Mouse (Mus musculus) frontal cortex, adult (tissue): Measurements from ENCODE around the gene Mogs.
A peak's percentile ranks its signal among the peaks of the same experiment; 100 is the strongest.

Experiments used
- ATAC-seq: cut with Nextera tagmentation; 2 replicates; pipeline ENCODE4 v1.9.2; 2017; ENCODE audit warnings: mild to moderate bottlenecking, moderate library complexity, mixed read lengths; ENCODE audit not compliant: low TSS enrichment

Gene Mogs

DNA sequence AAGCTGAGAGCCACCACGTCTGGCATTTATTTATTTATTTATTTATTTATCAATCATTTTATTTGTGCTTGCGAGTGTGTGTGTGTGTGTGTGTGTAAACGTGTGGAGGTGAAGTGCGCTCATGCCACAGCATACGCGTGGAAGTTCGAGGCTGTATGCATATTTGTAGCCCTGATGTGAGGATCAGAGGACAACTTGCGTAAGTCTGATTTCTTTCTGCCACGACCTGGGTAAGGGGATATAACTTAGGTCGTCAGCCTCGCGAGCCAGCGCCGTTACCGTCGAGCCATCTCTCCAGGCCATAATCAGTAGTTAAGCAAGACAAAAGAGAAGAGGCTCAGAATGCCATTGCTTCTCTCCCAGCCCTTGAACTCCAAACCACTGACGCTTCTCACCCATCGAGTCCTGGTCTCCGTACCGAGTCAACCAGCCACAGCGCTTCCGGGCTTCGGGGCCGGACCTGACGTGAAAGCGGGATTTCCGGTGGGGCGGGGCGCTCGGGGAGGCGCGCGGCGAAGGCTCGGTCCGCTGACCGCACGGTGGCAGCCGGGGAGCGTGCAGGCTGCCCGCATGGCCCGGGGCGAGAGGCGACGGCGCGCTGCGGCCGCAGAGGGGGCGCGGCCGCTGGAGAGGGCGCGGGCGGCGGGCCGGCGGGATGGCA is at the start of gene Mogs:
Mogs (plus strand) TSS at position 486 of the 661 bp plus-strand sequence.
- ATAC-seq = peak; percentile 87

DNA sequence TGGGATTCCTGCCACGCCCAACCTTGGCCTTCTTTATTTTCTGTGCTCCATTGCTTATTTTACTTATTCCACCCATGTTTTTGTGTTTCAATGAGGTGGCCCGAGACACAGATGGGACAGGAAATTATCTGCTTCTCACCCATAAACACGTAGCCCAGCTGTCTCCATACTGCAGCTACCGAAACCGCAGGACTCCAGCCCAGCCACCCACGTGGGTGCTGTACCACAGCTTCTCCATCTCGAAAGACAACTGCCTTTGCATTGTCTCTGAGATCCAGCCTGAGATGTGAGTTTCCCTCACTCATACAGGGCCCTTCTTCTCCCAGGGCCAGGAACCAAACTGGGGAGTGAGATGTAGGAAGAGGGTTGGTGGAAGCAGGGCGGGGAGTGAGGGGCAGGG is 49.3 kb upstream of the Mogs start:
- ATAC-seq = no peak

- no peak for ATAC-seq
These were observed 48.9 kb upstream of the Mogs start for GRCm38 (mm10) chr6:83066441-83066840.

DNA sequence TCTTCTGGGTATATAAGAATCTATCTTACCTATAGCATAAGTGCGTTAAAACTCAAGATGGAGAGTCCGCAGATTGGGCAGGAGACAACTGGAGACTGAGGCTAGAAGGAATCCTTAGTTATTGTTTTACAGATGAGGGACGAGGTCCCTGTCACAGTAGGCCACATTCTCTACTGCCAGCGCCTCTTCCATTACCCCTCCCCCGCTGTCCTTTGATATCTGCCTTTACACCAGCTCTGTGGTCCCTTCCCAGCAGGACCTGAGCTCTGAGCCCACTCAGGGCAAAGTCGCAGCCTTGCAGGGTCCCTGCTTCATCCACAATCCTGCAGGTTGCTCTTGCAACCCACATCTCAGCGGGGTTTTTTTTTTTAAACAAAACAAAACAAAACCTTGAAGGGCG is 47.1 kb upstream of the Mogs start:
- no peak for ATAC-seq

GRCm38 (mm10) chr6:83068706-83069487 is 46.4 kb upstream of the Mogs start:
- no peak for ATAC-seq

DNA sequence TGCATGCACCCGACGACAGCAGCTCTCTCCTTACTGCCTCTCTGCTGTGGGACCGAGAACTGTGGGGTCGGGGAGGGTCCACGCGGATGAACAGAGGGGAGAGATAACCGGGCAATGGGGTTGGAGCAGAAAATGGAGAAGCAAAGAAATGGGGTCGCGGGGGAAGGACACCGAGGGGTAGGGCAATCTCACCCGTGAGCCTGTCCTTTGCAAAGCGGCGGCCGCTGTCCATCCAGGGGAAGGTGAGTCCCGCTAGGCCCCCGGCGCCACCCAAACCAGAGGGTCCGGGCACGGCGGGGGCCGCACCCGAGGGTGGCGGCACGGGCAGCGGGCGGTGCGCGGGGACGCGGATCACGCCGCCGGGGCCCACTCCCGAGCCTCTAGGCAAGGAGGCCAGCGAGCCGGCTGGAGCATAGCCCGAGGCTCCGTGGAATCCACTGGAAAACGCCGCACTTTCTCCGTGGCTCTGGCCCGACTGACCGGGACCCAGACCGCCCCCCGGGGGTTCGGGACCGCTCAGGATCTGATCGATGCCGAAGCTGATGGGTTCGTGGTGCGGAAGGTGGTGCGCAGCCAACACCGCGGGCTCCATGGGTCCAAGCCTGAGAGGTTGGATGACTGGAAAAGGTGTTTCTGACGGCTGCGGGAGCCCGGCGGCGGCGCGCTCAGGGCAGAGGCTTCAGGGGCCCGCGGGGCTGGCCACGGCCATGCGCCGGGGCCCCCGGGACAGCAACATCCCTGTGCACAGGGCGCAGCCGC is 45.6 kb upstream of the Mogs start:
- ATAC-seq = no peak

DNA sequence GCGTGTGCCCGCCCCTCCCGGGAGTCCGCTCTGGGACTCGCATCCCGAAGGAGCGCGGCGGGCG is 45.2 kb upstream of the Mogs start, which contains the start of gene Tlx2:
Tlx2 (minus strand) TSS at position 47 of the 64 bp plus-strand sequence.
- no peak for ATAC-seq

DNA sequence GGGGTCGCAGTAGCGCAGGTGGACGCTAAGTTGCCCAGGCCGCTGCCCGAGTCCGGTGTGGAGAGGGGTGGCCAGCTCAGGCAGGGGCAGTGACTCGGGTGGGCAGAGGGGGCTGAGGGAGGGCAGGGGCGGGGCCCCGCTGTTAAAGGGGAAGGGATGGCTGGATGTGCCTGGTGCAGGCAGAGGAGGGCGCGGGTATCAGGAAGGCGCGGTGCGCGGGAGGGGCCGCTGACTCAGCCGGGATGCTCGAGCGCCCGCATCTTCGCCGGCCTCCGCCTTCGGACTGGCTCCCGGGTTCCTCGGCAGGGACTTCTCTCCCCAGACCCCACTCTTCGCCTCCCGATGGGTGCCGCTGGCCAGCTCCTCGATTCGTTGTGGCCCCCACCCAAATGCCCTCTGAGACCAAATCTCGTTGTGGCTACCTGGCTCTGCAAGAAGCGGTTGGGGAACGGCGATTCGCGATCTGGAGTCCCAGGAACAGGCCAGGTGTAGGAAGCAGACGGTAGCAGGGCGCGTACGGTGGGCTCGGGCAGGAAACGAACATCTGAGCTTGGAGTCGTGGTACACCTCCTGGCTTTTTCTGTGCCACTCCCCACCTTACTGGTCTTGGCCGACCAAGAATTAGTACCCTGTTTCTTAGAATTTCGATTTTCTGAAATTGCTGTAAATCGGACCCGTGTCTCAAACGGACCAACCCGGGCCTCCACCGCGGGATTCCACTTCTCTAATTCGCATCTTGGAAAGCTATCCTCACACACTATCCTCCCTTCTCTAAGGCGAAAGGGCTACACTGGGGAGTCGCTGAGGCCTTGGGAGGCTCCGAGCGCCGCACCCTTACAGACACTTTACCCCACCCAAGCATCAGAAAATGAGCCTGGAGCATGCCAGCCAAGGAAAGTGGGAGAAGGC is 44.7 kb upstream of the Mogs start:
- ATAC-seq = no peak

GRCm38 (mm10) chr6:83071220-83071619 is 44.1 kb upstream of the Mogs start:
- ATAC-seq = no peak

- no peak for ATAC-seq
These were observed 40.3 kb upstream of the Mogs start for GRCm38 (mm10) chr6:83074979-83075378.

DNA sequence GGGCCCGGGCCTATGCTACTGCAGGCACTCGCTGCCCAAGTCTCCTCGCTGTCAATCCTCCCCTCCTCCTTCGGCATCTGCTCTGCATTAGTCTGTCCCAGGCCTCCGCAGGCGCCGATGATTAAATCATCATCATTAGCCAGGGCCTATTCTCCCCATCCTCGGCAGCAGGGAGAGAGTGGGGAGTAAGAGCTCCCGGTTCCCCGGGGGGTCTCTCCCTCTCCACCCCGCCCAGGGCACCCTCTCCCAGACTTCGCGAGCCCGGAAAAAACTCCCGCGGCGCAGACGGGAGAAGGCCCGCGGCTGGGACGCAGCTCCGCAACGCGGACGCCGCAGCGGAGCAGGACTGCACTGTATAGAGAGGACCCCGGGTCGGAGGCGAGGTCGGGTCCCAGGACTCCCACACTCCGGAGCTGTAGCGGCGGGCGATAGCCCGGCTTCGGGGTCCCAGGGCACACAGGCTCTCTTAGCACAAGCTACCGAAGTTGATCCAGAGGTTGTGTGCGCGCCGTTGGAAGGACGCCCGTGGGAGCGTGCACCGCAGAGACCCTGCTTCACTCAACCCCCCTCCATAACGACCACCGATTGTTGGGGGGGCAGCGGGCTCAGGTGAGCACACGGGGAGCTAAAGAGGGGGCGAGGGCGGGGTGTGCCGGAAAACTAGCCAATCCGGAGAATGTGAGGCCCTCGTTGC is 37.5 kb upstream of the Mogs start, which contains the start of gene Pcgf1:
Pcgf1 (plus strand) TSS at position 240 of the 694 bp plus-strand sequence.
- ATAC-seq = peak; percentile 39; the same call in 1 of the 2 replicates

DNA sequence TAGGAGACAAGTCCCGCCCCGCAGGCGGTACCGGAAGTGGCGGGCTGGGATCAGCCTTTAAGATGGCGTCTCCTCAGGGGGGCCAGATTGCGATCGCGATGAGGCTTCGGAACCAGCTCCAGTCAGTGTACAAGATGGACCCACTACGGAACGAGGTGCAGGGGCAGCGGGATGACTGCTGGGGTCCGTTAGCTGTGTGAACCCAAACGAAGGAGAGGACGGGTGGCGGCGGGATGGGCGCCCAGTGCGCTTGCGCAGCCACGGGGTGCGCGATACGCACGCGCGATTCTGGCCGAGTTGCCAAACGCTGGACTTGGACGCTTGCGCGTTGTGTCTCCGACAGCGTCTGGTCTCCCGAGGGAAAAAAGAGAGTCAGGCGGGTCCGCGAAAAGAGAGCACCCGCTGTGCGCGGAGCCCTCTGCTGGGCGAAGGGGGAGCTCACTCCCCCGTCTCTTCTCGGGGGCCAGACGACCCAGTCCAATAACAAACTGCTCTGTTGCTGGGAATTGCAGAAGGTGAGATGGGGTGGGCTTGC is 36.9 kb upstream of the Mogs start:
- ATAC-seq = peak; percentile 92

GRCm38 (mm10) chr6:83080210-83080609 is 35.1 kb upstream of the Mogs start:
- no peak for ATAC-seq

DNA sequence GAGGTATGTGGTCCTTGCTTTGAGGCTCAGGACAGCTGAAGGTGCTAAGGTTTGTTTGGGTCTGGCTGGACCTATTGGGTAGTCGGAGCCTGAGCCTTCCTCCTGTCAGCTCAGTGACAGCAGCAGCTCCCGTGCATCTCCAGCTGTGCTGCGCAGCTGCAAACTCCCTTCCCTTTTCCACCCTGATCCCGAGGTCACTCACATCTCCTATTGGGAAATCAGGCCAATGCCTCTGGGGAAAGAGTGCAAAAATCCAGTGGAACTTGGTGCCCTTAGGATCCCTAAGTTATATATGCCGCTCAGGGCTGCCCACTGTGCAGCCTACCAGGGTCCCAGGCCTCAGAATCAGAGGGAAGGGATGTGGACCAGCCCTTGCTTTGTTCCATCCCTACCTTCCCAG is 31.8 kb upstream of the Mogs start:
- ATAC-seq = no peak

DNA sequence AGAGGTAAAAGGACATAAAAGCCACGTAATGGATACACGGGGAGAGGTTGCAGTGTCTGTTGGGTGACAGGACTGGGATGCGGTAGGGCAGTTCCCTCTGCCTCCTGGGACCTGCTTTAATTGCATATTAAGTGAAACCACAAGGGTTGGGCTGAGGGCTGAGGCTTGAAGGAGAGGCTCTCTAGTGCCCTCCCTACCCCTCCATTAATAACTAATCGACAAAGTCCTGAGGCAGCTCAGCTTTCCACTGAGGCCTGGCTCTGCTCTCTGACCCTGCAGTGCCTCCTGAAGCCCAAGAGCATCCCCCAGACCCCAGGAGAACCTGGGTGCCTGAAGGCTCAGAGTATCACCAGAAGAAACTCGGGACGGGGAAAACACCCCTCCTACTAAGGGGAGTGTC is 30.8 kb upstream of the Mogs start:
- no peak for ATAC-seq

DNA sequence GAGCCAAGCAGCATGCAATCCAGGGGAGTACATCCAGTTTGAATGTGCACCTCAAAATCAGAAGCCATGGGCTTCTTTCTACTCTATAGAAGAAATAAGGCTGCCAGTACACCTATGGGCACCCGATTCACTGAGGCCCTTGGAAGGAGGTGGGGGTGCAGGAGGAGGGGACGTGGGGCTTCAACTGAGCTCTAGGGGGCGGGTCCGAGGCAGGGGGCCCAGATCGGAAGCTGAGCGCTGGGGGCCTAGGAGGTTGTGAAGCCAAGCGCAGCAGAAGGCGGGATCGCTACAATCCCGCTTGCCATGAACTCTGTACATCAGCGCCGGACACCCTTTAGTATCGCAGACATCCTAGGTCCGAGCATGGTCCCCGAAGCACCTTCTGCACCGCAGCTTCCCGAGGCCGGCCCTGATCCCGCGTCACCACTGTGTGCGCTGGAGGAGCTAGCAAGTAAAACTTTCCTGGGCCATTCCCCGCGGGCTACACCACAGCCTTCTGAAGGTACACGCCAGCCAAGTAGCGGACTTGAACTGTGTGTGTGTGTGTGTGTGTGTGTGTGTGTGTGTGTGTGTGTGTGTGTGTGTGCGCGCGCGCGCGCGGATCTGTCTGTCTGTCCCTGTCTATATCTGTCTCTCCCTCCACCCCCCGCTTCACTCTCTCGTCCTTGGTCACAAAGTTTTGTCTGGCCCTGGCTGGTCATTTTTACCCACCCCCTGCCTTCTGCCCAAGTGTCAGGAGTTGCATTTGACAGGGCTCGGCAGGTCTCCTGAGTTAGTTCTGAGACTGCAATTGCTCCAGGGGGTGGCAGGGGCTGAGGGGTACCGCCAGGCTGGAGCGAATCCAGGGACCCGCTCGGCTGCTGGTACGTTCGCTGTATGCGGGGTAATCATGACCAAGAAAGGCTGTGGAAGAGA is 28.9 kb upstream of the Mogs start, which contains the start of gene Lbx2:
Lbx2 (plus strand) TSS at position 247 of the 915 bp plus-strand sequence.
- ATAC-seq = no peak

DNA sequence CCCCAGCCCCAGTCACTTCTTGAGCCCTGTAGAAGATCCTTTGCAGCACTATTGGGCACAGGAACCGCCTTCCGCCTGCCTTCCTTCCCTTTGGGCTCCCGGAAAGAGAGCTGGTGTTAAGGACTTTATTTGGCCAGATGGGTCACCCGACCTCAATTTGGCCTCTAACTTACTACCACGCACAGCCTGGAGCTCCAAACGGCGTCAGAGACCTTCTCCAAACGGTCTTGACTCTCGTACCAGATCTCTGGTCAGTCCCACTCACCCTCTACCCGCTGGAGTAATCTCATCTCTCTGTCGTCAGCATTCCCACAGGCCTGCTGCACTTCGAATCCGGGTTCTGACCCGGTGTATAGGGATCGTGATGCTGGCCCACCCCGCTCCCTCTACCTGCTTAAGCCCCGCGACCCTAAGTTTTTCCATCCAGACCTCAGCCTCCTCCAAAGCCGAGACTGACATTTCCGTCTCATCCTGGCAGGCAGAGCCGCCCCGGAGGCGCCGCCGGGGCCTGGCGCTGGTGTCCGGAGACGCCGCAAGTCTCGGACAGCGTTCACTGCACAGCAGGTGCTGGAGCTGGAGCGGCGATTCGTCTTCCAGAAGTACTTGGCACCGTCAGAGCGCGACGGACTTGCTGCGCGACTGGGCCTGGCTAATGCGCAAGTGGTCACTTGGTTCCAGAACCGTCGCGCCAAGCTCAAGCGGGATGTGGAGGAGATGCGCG is 27.9 kb upstream of the Mogs start:
- ATAC-seq = no peak

- ATAC-seq = no peak
These were observed 27.4 kb upstream of the Mogs start for GRCm38 (mm10) chr6:83087926-83088260.

- no peak for ATAC-seq
These were observed 22.7 kb upstream of the Mogs start for GRCm38 (mm10) chr6:83092416-83093127.
